Mouse (Mus musculus) forebrain, embryonic 14.5 days (tissue): ENCODE results near the gene Kcnk1. TPM values are rescaled to one million over a fixed set of nuclear protein-coding genes. Genes with fewer than 3 reads are reported as not detected.
A peak's percentile ranks its signal among the peaks of the same experiment; 100 is the strongest.

Experiments used
- ATAC-seq: fragments of 200-750 bp; cut with Nextera tagmentation; 2 replicates; pipeline ENCODE4 v1.8.0; 2017; ENCODE audit warnings: mild to moderate bottlenecking, moderate library complexity
- DNase-seq: peaks from one replicate; pipeline ENCODE4 v3.0.0-alpha.2; 2015; ENCODE audit warnings: low spot score
- H3K27ac ChIP-seq: fragments of 300-500 bp; sonication (generic); 2 replicates; pipeline ENCODE4 v1.5.1; 2014; ENCODE audit warnings: low read depth, mild to moderate bottlenecking, control low read depth, low read length, moderate library complexity
- H3K27me3 ChIP-seq: fragments of 300-500 bp; sonication (generic); replicated peaks from 2 replicates; pipeline ENCODE4 v1.6.1; 2014; ENCODE audit warnings: low read length, control low read depth, mixed read lengths; ENCODE audit not compliant: control insufficient read depth, insufficient read depth
- H3K36me3 ChIP-seq: fragments of 300-500 bp; sonication (generic); 2 replicates; pipeline ENCODE4 v1.6.1; 2014; ENCODE audit warnings: low read length, control low read depth; ENCODE audit not compliant: control insufficient read depth, insufficient read depth
- H3K4me1 ChIP-seq: fragments of 300-500 bp; sonication (generic); 2 replicates; pipeline ENCODE4 v1.6.1; 2014; ENCODE audit warnings: antibody characterized with exemption, low read length, control low read depth; ENCODE audit not compliant: control insufficient read depth, insufficient read depth
- H3K4me2 ChIP-seq: fragments of 300-500 bp; sonication (generic); 2 replicates; pipeline ENCODE4 v1.6.1; 2014; ENCODE audit warnings: mild to moderate bottlenecking, control low read depth, low read length
- H3K4me3 ChIP-seq: fragments of 300-500 bp; sonication (generic); 2 replicates; pipeline ENCODE4 v1.5.1; 2014; ENCODE audit warnings: low read depth, low read length, control low read depth
- H3K9ac ChIP-seq: fragments of 300-500 bp; sonication (generic); 2 replicates; pipeline ENCODE4 v1.6.1; 2014; ENCODE audit warnings: mild to moderate bottlenecking, low read length, control low read depth, moderate library complexity
- H3K9me3 ChIP-seq: fragments of 300-500 bp; sonication (generic); replicated peaks from 2 replicates; pipeline ENCODE4 v1.6.1; 2016; ENCODE audit warnings: low read length, control low read depth, mixed read lengths; ENCODE audit not compliant: control insufficient read depth
- WGBS: fragments of 180-500 bp; shearing (Covaris S2); extraction: QIAGEN DNeasy Blood & Tissue Kit; methylation state at CpG from one replicate; pipeline ENCODE4 v1.1.7; 2014; 5-methylcytosine and 5-hydroxymethylcytosine counted together
- polyA plus RNA-seq: library from polyadenylated mRNA; unstranded; fragments of >200 nt; fragmentation: Nextera tagmentation; extraction: Ambion mirVana; gene quantifications from 2 replicates; pipeline ENCODE4 v1.2.1, GENCODE M21; 2014

Gene Kcnk1
- polyA plus RNA-seq, 1 experiment from 2014 or later, result 11.9 TPM

DNA sequence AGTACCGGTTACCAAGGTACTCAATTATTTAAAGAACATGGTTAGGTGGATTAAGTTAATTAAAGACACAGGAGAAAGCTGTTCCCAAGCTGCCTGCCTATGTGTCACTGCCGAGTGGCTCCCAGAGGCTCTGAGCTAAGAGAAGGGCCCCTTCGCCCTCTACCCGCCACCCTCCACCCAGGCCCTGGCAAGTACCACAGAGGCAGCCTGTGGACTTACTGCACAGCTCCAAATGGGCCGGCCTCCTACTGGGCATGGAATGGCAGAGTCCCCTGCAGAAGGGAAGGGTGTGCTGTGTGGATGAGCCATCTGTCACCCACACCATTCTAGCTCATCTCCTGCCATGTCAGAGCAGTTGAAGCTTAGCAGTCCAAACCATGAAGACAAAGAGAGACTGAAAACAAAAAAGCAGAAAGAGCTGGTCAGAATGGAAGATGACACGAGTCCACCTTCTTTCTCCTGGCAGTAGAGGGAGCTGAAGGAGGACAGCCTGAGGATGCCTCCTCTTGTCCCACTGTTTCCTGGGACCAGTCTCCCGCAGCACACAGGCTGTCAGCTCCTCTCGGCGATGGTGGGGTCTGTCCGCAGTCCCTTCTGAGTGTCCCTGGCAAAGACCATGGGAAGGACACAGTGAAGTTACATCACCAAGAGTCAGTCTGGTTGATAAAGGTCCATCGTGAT, 11.5 kb downstream of the Kcnk1 start:
- no peak for ATAC-seq
- no peak for DNase-seq
- WGBS, result 77% methylated on average over 11 of the region's 11 CpGs

DNA sequence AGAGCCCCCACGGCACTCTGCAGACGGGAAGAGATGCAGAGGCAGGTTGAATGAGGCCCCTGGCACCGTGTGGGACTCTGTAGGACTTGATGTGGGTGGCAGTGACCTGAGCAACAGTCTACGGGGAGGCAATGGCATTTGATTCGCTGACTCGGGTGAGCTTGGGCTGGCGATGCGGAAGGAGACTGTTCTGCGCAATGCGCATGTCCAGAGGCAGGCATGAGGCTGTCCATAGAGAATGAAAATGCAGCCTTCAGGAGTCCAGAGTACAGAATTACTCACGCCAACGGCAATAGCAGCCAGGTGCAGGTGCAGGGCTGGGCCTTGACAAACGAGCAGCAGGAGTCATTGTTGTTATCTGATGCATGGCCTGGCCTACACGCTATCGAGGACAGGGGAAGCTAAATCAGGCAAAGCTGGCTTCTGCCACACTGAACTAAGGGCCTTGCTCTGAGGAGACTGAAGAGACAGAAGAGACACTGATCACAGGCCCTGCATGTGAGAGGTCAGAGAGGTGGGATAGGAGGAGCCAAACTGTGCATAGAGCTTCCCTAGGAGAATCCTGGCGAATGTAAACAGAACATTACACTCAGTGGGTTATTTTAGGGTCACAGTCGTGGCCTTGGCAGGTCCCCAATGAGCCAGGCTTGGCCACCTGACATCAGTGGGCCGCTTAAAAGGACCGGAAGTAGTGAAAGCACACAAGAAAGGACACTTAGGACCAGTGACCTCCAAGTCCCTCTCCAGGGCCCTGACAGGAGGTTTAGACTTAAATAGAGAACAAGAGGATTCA, 12.8 kb downstream of the Kcnk1 start:
- Histone ChIP-seq H3K27ac (no peak overlapping the region), H3K36me3 (no peaks in the 10 kb centered on the region), H3K9ac (no peak overlapping the region), H3K4me2 (no peak overlapping the region), H3K27me3 (no peaks in the 10 kb centered on the region), H3K4me3 (no peak overlapping the region), H3K4me1 (no peaks in the 10 kb centered on the region), H3K9me3 (no peaks in the 10 kb centered on the region)
- WGBS, result 85% methylated on average over 19 of the region's 19 CpGs
- no peak for ATAC-seq
- no peak for DNase-seq

More for the DNA sequence above, 11.5 kb downstream of the Kcnk1 start:
- Histone ChIP-seq H3K4me1 (no peaks in the 10 kb centered on the region), H3K36me3 (no peaks in the 10 kb centered on the region), H3K27ac (no peak overlapping the region; the same call in 1 of the 2 replicates), H3K27me3 (no peaks in the 10 kb centered on the region), H3K4me2 (no peak overlapping the region), H3K4me3 (no peak overlapping the region), H3K9ac (no peak overlapping the region), H3K9me3 (no peaks in the 10 kb centered on the region)

DNA sequence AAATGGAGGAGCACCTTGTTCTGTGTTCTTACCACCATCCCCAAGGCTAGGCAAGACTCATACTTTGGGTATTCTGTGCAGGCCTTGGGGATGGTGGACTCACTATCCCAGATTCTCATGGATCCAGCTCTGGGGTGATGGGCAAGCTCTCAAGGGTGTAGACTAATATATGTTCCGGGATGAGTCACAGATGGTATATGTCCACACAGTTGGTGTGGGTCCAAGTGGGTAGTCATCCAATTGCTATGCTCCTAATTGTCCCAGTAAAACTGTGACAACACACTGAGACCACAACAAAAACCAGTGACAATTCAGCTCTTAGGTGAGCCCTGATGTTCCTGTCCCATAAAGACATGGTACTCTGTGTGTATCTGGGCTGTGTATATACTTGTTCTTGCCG, 14.0 kb downstream of the Kcnk1 start:
- 85% methylated on average over 2 of the region's 2 CpGs for WGBS

DNA sequence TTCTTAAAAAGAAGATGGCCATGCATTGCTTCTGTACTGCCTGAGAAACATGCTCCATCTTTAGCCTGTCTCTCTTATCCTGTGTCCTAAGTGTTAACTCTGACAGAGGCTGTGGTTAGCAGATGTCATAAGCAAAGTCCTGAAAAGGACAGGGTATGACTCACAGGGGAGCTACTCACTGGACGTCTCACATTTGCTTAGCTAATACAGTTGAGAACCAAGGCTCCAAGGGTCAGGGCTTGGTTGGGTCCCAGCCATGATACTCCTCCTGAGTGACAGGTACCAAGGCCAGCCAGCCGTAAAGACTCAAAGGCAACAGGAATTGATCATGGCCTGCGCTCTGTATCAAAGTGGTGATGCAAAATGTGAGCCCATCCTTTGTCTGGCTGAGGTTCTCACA, 15.9 kb downstream of the Kcnk1 start:
- H3K27ac ChIP-seq, result no peak overlapping the region
- no peak overlapping the region for H3K4me2 ChIP-seq
- ATAC-seq (no peak), DNase-seq (no peak)
- H3K27me3 ChIP-seq, result no peaks in the 10 kb centered on the region
- H3K9me3 ChIP-seq, result no peaks in the 10 kb centered on the region
- H3K9ac ChIP-seq, result no peak overlapping the region
- H3K36me3 ChIP-seq, result no peaks in the 10 kb centered on the region
- H3K4me1 ChIP-seq, result no peaks in the 10 kb centered on the region
- no peak overlapping the region for H3K4me3 ChIP-seq
- WGBS, result 79% methylated on average over 3 of the region's 3 CpGs

More for the DNA sequence above, 14.0 kb downstream of the Kcnk1 start:
- H3K4me3 ChIP-seq, result no peak overlapping the region
- DNase-seq (no peak), ATAC-seq (no peak)
- H3K27ac ChIP-seq, result no peak overlapping the region
- H3K4me2 ChIP-seq, result no peak overlapping the region
- H3K36me3 ChIP-seq, result no peaks in the 10 kb centered on the region
- H3K9me3 ChIP-seq, result no peaks in the 10 kb centered on the region
- H3K9ac ChIP-seq, result no peak overlapping the region
- no peaks in the 10 kb centered on the region for H3K4me1 ChIP-seq
- H3K27me3 ChIP-seq, result no peaks in the 10 kb centered on the region

DNA sequence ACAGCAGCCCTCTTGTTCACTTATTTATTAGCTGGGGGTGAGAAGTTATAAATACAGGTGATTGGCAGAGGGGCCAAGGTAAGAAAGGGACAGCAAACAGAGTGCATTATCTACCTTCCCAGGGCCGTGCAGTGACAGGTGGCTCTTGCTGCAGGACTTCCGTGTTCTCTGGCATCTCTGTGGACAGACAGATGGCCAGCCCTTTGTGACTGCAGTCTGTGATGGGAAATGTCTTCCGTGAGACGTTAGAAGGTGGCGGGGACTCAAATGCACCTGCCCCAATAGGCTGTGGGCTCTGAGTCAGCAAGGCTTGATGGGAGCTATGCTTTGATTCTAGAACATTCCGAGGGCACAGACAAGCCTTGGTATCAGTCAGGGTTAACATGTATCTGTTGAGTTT, 17.4 kb downstream of the Kcnk1 start:
- Histone ChIP-seq H3K9ac (no peak overlapping the region), H3K4me1 (no peaks in the 10 kb centered on the region), H3K4me3 (no peak overlapping the region), H3K27me3 (no peaks in the 10 kb centered on the region), H3K36me3 (no peaks in the 10 kb centered on the region), H3K4me2 (no peak overlapping the region), H3K9me3 (no peaks in the 10 kb centered on the region), H3K27ac (no peak overlapping the region)
- DNase-seq (no peak), ATAC-seq (no peak)
- WGBS, result 84% methylated on average over 6 of the region's 6 CpGs

DNA sequence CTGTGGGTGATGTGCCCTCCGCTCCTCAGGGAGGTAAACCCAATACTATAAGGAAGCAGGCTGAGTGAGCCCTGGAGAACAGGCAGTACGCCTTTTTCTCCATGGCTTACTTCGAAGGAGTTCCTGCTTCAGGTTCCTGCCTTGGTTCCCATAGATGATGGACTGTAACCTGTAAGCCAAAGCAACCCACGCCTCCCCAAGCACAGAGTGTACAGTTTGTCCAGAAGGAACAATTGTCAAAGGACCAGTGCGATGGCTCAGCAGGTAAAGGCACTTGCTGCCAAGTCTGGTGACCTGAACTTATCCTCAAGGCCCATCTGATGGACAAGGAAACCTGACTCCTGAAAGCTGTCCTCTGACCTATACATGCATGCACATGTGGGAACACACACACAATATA, 18.7 kb downstream of the Kcnk1 start:
- no peak overlapping the region for H3K4me2 ChIP-seq
- H3K27ac ChIP-seq, result no peak overlapping the region
- no peaks in the 10 kb centered on the region for H3K36me3 ChIP-seq
- ATAC-seq (no peak), DNase-seq (no peak)
- H3K9me3 ChIP-seq, result no peaks in the 10 kb centered on the region
- 93% methylated on average over 5 of the region's 5 CpGs for WGBS
- no peaks in the 10 kb centered on the region for H3K27me3 ChIP-seq
- no peak overlapping the region for H3K4me3 ChIP-seq
- no peaks in the 10 kb centered on the region for H3K4me1 ChIP-seq
- no peak overlapping the region for H3K9ac ChIP-seq

- no peaks in the 10 kb centered on the region for H3K9me3 ChIP-seq
- 92% methylated on average over 8 of the region's 8 CpGs for WGBS
Observed at GRCm38 (mm10) chr8:126021932-126022331, 27.0 kb downstream of the Kcnk1 start.

GRCm38 (mm10) chr8:126023706-126024305, 28.8 kb downstream of the Kcnk1 start:
- Histone ChIP-seq H3K4me1 (no peaks in the 10 kb centered on the region), H3K4me3 (no peak overlapping the region), H3K9ac (no peak overlapping the region), H3K27me3 (no peaks in the 10 kb centered on the region), H3K4me2 (no peak overlapping the region), H3K27ac (no peak overlapping the region), H3K9me3 (no peaks in the 10 kb centered on the region), H3K36me3 (no peaks in the 10 kb centered on the region)
- DNase-seq (peak; percentile 20), ATAC-seq (no peak)
- 81% methylated on average over 3 of the region's 3 CpGs for whole genome bisulfite sequencing

More at GRCm38 (mm10) chr8:126021932-126022331, 27.0 kb downstream of the Kcnk1 start:
- Histone ChIP-seq H3K9ac (no peak overlapping the region), H3K4me1 (no peaks in the 10 kb centered on the region), H3K36me3 (no peaks in the 10 kb centered on the region), H3K4me2 (no peak overlapping the region), H3K27ac (no peak overlapping the region), H3K4me3 (no peak overlapping the region), H3K27me3 (no peaks in the 10 kb centered on the region)
- no peak for DNase-seq
- no peak for ATAC-seq

DNA sequence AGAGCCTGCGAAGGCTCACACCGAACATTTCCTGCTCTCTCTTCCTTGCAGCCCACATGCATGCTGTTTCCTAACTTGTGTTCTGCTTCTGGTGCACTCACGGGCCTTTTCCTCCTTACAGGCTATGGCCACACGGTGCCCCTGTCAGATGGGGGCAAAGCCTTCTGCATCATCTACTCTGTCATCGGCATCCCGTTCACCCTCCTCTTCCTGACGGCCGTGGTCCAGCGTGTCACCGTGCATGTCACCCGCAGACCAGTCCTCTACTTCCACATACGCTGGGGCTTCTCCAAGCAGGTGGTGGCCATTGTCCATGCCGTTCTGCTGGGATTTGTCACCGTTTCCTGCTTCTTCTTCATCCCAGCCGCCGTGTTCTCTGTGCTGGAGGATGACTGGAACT, 29.9 kb downstream of the Kcnk1 start:
- Histone ChIP-seq H3K4me3 (no peak overlapping the region), H3K36me3 (no peaks in the 10 kb centered on the region), H3K4me2 (no peak overlapping the region), H3K9ac (no peak overlapping the region), H3K4me1 (no peaks in the 10 kb centered on the region), H3K27ac (no peak overlapping the region), H3K27me3 (no peaks in the 10 kb centered on the region), H3K9me3 (no peaks in the 10 kb centered on the region)
- ATAC-seq (no peak), DNase-seq (no peak)
- 93% methylated on average over 16 of the region's 16 CpGs for WGBS
